Mouse (Mus musculus) hindbrain, embryonic 15.5 days (tissue): ENCODE results near the gene Gmcl1. TPM values are rescaled to one million over a fixed set of nuclear protein-coding genes. Genes with fewer than 3 reads are reported as not detected.

Experiments used
- ATAC-seq: fragments of 200-750 bp; cut with Nextera tagmentation; 2 replicates; pipeline ENCODE4 v1.8.0; 2017; ENCODE audit warnings: low read depth, moderate number of reproducible peaks, moderate TSS enrichment; ENCODE audit not compliant: low FRiP score
- H3K27ac ChIP-seq: fragments of 300-500 bp; sonication (generic); replicated peaks from 2 replicates; pipeline ENCODE4 v1.5.1; 2015; ENCODE audit warnings: mild to moderate bottlenecking, inconsistent platforms
- H3K27me3 ChIP-seq: fragments of 300-500 bp; sonication (generic); 2 replicates; pipeline ENCODE4 v1.6.1; 2015; ENCODE audit warnings: control low read depth, inconsistent platforms
- H3K36me3 ChIP-seq: fragments of 300-500 bp; sonication (generic); 2 replicates; pipeline ENCODE4 v1.6.1; 2015; ENCODE audit warnings: control low read depth, inconsistent platforms
- H3K4me1 ChIP-seq: fragments of 300-500 bp; sonication (generic); replicated peaks from 2 replicates; pipeline ENCODE4 v1.6.1; 2015; ENCODE audit warnings: control low read depth, inconsistent platforms
- H3K4me2 ChIP-seq: fragments of 300-500 bp; sonication (generic); 2 replicates; pipeline ENCODE4 v1.6.1; 2015; ENCODE audit warnings: moderate library complexity, mild to moderate bottlenecking, inconsistent platforms
- H3K4me3 ChIP-seq: fragments of 300-500 bp; sonication (generic); 2 replicates; pipeline ENCODE4 v1.5.1; 2015; ENCODE audit warnings: mild to moderate bottlenecking, inconsistent platforms
- H3K9ac ChIP-seq: fragments of 300-500 bp; sonication (generic); 2 replicates; pipeline ENCODE4 v1.6.1; 2015; ENCODE audit warnings: inconsistent platforms
- H3K9me3 ChIP-seq: fragments of 300-500 bp; sonication (generic); 2 replicates; pipeline ENCODE4 v1.6.1; 2016; ENCODE audit warnings: control low read depth, inconsistent platforms
- WGBS: fragments of 180-500 bp; shearing (Covaris S2); methylation state at CpG from one replicate; pipeline ENCODE4 v1.1.7; 2015; 5-methylcytosine and 5-hydroxymethylcytosine counted together
- polyA plus RNA-seq: library from polyadenylated mRNA; unstranded; fragments of >200 nt; fragmentation: Nextera tagmentation; extraction: Ambion mirVana; gene quantifications from 2 replicates; pipeline ENCODE4 v1.2.1, GENCODE M21; 2015

The Gmcl1 gene
- polyA plus RNA-seq, 1 experiment from 2014 or later: 36.4 TPM

DNA sequence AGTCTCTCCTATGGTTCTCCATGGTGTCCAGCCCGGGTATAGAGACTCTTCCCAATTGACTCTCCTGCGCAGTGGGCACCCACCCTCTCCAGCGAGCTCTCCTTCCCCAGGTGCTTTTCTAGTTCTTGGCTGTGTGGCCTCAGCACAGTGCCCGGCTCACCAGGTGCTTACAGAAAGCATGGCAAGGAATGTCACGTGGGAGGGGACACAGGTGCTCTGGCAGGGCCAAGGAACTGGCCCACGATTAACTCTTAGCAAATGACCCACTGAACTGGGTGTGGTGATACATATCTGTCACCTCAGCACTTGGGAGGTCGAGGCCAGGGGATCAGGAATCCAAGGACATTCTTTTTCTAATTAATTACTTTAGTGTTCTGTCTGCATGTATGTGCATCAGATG lies 87.0 kb downstream of the Gmcl1 start:
- Histone ChIP-seq H3K27ac (no peak overlapping the region), H3K4me1 (no peaks in the 10 kb centered on the region), H3K36me3 (peaks cover 31% of the 10 kb centered on the region), H3K9ac (no peak overlapping the region), H3K4me2 (no peak overlapping the region), H3K4me3 (no peak overlapping the region), H3K9me3 (no peaks in the 10 kb centered on the region), H3K27me3 (no peaks in the 10 kb centered on the region)
- ATAC-seq: no peak
- WGBS: 84% methylated on average over 7 of the region's 7 CpGs

DNA sequence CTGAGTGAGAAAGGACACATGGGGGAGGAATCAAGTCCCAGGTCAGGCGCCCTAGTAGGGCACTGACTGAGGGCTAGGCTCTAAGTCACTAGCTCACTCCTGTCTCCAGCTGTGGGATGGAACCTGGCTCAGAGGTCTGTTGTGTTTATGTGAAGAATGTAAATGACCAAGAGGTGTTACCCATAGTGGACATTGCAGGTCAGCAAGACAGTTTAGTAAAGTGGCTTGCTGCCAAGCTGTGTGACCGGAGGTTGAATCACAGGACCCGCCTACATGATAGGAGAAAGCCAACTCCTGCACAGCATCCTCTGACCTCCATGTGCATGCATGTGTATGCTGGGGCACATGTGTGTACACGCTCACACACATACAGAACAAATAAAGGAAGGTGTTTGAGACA lies 87.6 kb downstream of the Gmcl1 start:
- H3K9me3 ChIP-seq: no peaks in the 10 kb centered on the region
- no peaks in the 10 kb centered on the region for H3K27me3 ChIP-seq
- H3K4me1 ChIP-seq: no peaks in the 10 kb centered on the region
- H3K4me2 ChIP-seq: no peak overlapping the region
- H3K4me3 ChIP-seq: no peak overlapping the region
- H3K36me3 ChIP-seq: peaks cover 26% of the 10 kb centered on the region
- no peak overlapping the region for H3K9ac ChIP-seq
- no peak for ATAC-seq
- WGBS: 84% methylated on average over 4 of the region's 4 CpGs
- H3K27ac ChIP-seq: no peak overlapping the region

DNA sequence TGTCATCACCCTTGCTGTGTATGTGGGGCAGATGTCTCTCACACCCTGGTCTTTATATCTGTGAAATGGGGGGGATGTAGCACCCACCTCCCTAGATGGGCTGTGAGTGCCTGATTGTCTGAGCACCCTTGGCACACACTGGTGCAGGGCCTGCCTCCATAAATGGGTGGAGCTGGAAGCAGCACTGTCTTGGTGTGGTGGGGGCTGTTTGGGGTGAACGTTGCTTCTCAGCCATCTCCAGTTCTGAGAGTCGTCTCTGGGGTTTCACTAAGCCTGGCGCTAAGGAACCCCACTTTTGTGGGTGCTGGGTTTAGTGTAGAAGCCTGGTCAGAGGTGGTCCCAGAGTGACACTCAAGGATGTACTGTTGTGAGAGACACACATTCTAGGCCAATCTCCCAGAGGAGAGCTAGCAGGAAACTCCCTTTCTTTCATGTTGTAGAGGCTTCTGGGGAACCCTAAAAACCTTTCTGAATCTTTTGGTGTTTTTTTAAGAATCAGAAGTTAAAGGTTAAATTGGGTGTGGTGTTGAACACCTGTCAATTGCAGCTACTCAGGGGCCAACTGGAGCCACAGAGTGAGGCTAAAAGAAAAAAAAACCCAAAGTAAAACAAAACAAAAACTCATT lies 88.3 kb downstream of the Gmcl1 start:
- ATAC-seq: no peak
- WGBS: 80% methylated on average over 3 of the region's 3 CpGs

More for the DNA sequence above, 88.3 kb downstream of the Gmcl1 start:
- peaks cover 20% of the 10 kb centered on the region for H3K36me3 ChIP-seq
- H3K4me1 ChIP-seq: no peaks in the 10 kb centered on the region
- no peak overlapping the region for H3K4me2 ChIP-seq
- H3K27ac ChIP-seq: no peak overlapping the region
- no peaks in the 10 kb centered on the region for H3K9me3 ChIP-seq
- no peak overlapping the region for H3K9ac ChIP-seq
- no peak overlapping the region for H3K4me3 ChIP-seq
- no peaks in the 10 kb centered on the region for H3K27me3 ChIP-seq

Other genes with a start within 250 kb of the Gmcl1 start
- gene Pcbp1, start 207.1 kb downstream of the Gmcl1 start, polyA plus RNA-seq: 341 and 351 TPM in 2 replicates
- gene Asprv1, start 105.2 kb downstream of the Gmcl1 start, polyA plus RNA-seq: 0.76 and 1.00 TPM in 2 replicates
- 18.5 and 18.7 TPM in 2 replicates for gene Mxd1, start 64.2 kb downstream of the Gmcl1 start, polyA plus RNA-seq
- gene Snrnp27, start 48.9 kb downstream of the Gmcl1 start, polyA plus RNA-seq: 84.6 and 94.0 TPM in 2 replicates
- 4.6 and 7.4 TPM in 2 replicates for gene Anxa4, start 60.2 kb upstream of the Gmcl1 start, polyA plus RNA-seq
- gene Aak1, start 116.1 kb upstream of the Gmcl1 start, polyA plus RNA-seq: 43.7 and 45.1 TPM in 2 replicates